Mouse (Mus musculus): ENCODE data around the gene Apol9b.

Gene Apol9b

GRCm38 (mm10) chr15:77775186-77775963 is 46.5 kb downstream of the Apol9b start:
- peak; percentile 66 to 70 for DNase-seq (ENCODE audit: low spot score in 2 of 2)

DNA sequence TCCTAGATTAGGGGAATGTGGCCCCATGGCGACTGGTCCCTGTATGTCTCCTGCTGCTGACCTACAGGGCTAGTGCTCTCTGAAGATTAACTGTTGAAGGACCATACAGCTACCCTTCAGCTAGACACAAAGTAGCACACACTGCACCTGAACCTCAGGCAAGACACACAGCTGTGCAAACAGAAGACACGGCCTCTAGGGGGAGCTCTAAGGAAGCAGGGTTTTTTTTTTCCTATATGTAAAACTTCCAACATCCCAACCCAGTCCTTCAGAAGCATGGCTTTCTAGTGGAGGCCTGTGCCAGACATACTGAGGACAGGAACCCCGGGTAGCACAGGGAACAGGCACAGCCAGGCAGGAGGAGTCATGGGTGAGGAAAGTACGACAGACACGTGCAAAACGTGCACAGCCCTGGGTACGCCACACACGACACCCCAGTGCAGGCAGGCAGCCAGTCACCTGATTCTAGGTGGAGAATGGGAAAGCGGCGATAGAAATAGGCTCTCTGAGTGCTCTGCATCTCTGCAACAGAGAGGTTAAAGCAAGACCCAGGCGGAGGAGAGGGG is 53.7 kb downstream of the Apol9b start:
- peak in 1 of 2 experiments; percentile 41 for DNase-seq (ENCODE audit: low spot score in 2 of 2)

GRCm38 (mm10) chr15:77784039-77784824 is 55.4 kb downstream of the Apol9b start:
- DNase-seq (ENCODE audit: low spot score in 2 of 2), result no peak

GRCm38 (mm10) chr15:77785807-77786206 is 57.0 kb downstream of the Apol9b start:
- no peak for DNase-seq (ENCODE audit: low spot score in 2 of 2)

Measured in spleen, postnatal 36 days (tissue).